Mouse (Mus musculus): ENCODE measurements around the gene Naf1. TPM values are rescaled to one million over a fixed set of nuclear protein-coding genes. Genes with fewer than 3 reads are reported as not detected.

Naf1 gene
- total RNA-seq (2015; ENCODE audit: low replicate concordance) (6.9 and 9.2 TPM in 2 replicates), total RNA-seq (2017; ENCODE audit: low replicate concordance) (2.5 and 3.7 TPM in 2 replicates)

DNA sequence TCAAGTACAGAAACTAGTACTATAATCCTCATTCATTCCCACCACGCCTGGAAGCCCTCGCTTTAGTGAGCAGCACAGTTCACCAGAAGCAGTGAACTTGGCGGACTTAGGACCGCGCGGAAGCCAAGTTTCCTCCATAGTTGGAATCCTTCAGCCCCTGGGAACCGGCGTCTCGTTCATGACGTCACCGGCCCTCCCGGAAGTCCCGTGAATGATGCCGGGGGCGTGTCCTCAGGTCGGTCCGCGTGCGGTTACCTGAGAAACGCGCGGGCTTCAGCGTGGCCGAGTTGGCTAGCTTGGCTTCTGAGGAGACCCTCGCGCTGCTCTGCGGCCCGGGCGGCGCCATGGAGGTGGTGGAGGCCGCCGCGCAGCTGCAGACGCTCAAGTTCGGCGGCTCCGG lies at the start of gene Naf1:
TSS of gene Naf1 (plus strand) at position 195 of the 400 bp plus-strand sequence.
- peak; percentile 99 for ATAC-seq (replicated peaks; ENCODE audit: low FRiP score, poor library complexity, severe bottlenecking)

DNA sequence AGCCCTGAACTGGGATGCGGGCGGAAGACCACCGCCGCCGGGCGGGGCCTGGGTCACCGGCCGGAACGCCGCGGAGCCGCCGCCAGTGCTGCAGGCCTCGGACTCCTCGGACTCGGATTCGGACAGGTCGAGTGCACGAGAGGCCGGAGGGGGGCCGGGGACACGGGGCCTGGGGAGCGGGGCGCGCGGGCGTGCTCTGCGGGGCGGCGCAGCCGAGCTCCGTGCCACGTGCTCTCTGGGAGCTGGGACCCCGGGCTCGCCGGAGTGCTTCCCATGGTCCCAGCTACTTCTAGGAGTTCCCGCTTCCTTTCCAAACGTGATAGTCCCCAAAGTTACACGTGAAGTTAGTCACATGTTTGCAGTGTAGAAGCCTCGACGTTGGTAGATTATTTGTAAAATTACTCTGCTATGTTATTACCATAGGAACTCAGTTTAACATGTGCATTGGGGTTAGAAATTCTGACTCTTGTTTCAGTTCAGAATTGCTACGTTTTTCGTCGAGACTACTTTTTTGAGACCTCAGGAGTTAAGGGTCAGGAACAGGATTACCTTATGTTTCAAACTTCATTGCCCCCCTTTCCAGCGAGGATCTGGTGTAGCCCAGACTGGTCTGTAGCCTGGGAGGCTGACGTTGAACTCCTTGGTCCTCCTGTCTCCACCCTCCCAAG lies 1.0 kb downstream of the Naf1 start:
- no peak for ATAC-seq (replicated peaks; ENCODE audit: low FRiP score, poor library complexity, severe bottlenecking)

DNA sequence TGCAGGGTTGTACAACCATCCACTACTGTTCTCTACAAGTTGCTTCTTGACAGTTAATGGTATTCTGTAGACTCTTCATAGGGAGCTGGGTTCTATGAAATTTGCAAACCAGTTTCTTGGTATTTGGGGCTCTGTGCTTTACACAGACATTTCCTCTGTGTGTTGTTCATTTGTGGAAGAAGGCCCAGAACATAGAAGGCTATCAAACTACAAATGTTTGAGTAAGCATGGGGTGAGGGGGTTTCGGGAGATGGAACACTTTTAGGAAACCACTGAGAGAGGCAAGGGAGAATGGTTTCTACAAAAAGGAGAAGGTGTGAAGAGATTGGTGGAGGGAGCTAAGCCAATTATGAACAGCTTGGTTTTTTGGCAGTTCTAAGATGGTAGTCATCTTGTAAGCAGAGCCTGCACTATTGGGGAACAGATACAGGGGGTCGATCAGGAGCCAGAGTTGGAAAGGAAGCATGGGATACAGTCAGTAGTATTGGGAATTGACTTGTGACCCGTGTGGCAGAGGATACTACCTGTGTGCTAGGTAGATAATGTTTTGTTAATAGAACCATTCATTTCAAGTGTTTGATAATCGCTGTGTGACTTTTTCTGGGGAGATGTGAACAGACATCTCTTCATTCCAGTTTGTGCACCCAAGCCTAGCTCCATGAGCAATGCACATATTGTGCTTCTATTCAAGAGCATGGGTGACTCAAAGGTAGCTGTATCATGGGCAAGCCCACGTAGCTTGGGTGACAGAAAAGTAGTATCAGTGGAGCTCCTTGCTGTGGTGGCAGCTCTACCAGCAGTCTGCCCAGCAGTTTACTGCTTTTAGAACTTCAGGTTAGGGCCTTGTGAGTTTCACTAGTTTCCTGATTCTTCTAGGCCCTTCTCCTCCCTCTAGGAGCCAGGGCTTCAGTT lies 1.8 kb downstream of the Naf1 start:
- ATAC-seq (replicated peaks; ENCODE audit: low FRiP score, poor library complexity, severe bottlenecking): no peak

DNA sequence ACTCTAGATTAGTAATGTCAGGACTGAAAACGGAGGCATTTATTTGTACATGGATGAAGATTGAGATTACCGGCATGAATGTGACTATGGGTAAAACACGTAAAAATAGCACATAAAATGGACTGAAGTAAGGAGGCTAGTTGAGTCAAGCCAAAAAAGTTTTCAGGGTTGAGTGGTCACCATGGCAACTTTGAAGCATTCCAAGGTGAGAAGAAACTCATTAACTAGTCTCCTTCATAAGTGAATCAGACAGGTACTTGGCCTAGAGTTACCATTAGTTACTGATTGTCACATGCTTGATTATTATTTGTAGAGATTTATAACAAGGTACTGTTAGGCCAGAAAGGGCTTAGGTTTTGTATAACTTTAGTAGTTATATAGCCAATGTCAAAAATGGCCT lies 3.7 kb downstream of the Naf1 start:
- ATAC-seq (replicated peaks; ENCODE audit: low FRiP score, poor library complexity, severe bottlenecking): no peak

DNA sequence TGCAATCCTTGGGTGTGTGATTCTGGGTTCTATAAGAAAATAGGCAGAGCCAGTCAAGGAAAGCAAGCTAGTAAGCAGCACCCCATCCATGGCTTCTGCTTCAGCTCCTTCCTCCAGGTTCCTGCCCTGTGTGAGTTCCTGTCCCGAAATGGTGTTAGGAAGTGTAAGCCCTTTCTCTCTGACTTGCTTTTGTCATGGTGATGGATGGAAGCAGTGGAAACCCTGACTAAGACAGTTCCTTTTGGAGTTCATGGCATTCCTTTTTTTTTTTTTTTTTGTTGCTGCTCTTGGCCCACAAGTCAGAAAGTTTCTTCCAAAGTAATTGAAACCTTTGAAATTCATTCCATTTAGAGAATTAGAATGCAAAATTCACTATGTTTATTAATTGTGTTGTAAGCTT lies 5.1 kb downstream of the Naf1 start:
- ATAC-seq (replicated peaks; ENCODE audit: low FRiP score, poor library complexity, severe bottlenecking): no peak

DNA sequence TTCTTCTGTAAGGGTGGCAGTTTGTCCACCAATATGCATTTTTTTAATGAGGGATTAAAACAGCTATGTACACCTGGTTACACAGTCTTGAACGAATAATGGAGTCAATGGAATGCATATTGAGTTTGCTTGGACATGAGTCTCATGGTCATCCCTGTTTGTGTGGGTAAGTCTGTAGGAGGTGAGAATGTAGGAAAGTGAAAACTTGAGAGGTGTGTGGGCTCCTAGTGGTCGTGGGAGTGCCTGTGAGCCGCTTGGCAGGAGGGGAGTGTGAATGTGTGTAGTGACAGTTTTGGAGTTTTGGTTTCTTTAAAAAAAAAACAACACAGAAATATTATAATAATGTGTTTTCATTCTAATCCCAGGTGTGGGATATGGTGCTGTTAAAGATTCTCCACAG lies 7.7 kb downstream of the Naf1 start:
- no peak for ATAC-seq (replicated peaks; ENCODE audit: low FRiP score, poor library complexity, severe bottlenecking)

DNA sequence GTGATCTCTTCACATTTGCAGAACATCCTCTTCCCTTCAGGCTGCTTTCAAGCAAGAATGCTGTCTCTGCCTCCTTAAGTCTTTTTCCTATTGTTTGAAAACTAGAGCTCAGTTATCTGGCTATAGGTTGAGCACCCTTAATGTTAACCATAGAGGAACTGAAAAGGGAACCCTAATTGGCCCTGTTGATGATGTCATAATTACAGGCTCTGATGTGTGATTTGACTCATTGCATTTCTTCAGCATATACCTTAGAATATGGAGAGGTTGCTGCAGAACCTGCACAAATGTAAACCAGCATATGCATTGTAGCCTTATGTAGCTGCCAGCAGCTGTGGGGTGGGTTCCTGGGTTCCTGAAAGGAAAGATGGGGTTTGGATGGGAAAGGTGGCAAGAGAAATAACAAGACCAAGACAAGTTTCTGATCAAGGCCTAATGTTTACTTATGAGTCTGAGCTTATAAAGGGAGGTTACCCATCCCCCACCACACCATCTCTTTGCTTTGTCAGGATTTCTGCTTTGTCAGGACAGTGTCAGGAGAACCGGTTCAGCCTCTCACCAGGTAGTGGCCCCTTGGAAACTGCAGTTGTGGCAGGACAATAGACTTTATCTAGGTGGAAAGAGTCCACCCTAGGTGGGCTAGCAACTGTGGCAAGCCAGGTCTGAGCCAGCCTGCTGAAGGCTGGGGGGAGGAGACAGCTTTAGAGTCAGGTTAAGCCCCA lies 9.4 kb downstream of the Naf1 start:
- no peak for ATAC-seq (replicated peaks; ENCODE audit: low FRiP score, poor library complexity, severe bottlenecking)

DNA sequence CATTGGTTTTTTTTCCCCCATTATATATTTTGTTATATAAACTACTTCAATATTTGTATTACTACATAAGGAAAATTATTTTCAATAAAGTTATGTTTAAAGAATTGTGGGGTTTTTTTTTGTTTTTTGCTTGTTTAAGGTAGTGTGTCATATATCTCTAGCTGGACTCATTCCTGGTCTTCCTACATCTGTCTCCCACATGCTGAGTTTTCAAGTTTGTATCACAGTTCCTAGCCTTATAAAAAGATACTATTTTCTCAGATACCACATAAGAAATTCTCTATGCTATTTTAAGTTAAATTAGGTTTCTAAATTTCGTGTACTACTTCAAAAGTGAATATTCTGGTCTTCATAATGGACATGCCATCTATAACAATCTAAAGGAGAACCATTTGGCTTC lies 23.8 kb downstream of the Naf1 start:
- no peak for ATAC-seq (replicated peaks; ENCODE audit: low FRiP score, poor library complexity, severe bottlenecking)

DNA sequence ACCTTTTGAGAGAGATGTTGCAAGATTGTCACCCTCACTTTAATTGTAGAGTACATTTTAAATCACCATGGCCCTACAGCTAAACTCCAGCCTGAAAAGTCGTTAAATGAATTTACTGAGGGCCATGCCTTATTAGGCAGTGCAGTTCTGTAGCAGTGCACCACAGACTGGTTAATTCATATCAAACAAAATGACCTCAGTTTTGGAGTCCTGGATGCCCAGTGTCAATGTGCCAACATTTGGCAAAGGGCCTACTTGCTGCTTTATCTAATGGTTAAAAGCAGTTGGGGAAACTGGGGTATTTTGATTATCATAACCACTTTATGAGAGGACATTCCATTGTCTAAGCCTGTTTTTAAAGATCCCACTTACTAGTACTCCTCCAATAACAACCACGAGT lies 31.9 kb downstream of the Naf1 start:
- no peak for ATAC-seq (replicated peaks; ENCODE audit: low FRiP score, poor library complexity, severe bottlenecking)

DNA sequence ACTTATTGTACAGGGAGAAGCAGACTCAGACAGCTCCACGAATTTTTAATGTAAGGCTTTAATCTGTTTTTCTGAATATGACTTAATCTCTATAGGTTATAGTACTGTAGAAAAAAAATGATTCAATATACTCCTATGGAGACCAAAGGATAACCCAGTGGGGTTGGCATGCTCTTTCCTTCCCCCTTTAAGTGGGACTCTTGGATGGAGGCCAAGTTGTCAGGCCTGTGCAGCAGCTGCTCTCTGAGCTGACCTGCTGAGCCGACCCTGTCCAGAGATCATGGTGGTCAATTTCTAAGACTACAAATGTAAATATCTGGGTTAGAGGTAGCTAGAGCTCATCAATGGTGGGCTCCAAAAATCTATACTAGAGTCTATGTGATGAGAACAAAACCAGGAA lies 45.0 kb downstream of the Naf1 start:
- no peak for ATAC-seq (replicated peaks; ENCODE audit: low FRiP score, poor library complexity, severe bottlenecking)

DNA sequence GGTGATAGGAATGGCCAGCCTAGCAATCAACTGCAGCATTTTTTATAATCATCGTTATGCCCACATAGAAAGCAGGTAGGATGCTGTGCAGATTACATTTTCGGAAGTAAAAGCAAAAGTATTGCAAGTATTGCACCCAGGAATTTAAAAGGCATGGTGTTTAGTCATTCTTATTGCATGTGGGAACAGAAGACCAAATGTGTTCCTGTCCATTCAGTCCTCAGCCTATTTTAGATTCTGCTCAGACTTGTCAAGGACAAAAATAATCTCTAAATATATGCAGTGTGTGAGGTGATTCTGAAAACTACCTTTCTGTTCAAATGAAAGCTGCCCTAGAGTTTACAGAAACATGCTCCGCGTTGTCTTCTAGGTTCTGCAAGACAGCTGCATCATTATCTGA lies 45.5 kb downstream of the Naf1 start:
- no peak for ATAC-seq (replicated peaks; ENCODE audit: low FRiP score, poor library complexity, severe bottlenecking)

DNA sequence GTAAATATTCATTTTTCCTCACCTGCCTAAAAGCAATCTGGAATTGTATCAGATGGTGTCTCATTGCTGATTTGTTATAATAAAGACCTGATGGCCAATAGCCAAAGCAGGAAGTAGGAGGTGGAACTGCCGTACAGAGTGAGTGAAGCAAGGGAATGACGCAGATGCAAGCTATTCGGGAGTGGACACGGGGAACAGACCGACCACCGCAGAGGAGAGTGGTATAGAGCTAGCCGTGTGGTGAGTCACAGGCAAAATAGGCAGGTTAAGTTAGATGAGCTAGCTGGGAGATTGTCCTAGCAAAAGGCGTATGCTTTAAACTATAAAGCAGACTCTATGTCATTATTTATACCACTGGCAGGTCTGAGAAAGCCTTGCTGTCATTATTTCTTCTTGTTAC lies 46.1 kb downstream of the Naf1 start:
- no peak for ATAC-seq (replicated peaks; ENCODE audit: low FRiP score, poor library complexity, severe bottlenecking)

DNA sequence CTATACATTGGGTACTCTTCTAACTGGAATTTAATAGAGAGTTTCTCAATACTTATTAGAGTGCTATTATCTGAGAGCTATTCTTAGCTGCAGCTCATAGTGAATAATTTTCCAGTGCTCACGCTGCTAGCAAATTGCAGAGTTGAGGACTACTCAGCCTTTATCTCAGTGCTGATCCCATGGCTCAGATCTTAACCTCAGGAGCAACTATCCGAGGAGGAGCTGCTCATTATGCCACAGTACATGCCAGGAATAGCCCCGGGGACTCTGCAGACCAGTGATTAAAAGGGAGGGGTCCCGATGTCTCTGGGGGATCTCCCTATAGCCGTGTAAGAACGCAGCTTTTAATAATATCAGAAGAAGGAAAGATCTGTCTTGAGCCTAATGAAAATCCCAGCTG lies 50.7 kb downstream of the Naf1 start:
- no peak for ATAC-seq (replicated peaks; ENCODE audit: low FRiP score, poor library complexity, severe bottlenecking)

DNA sequence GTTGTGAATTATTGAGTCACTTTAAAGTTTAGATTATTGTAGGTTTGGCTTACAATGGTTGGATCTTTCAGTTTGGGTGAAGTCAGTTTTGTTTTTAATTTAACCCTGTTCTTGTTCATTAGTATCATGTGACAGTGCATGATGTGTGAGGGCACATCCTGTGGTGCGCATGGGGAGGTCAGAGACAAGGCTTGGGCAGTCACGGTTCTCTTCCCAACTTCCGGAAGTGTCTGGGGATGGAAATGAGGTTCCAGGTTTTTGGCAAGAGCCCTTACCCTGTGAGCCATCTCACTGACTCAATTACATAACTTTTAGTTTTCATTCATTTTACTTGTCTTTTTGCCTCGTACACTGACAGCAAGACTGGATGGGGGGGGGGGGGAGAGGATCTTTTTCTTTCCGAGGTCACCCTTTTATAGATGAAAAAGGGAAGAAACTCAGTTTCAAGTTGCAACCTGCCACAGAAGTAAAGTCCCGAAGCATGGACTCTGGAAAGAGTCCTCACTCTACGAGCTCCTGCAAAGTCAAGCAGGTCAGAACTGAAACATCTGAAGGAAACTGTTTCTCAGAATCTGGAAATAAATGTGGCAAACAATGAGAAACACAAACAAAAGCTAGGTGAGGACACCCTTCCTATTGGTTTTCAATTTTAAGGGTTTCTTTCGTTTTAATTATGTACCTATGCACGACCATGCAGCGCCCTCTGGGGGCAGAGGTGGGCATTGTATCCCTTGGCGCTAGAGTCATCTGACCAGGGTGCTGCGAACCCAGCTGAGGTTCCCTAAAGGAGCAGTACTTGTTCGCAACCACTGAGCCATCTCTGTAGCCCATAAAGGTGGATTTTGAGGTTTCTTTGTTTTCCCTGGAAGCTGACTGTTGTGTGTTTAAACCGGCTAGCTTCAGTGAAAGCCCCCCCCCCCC lies 53.9 kb downstream of the Naf1 start:
- ATAC-seq (replicated peaks; ENCODE audit: low FRiP score, poor library complexity, severe bottlenecking): no peak

DNA sequence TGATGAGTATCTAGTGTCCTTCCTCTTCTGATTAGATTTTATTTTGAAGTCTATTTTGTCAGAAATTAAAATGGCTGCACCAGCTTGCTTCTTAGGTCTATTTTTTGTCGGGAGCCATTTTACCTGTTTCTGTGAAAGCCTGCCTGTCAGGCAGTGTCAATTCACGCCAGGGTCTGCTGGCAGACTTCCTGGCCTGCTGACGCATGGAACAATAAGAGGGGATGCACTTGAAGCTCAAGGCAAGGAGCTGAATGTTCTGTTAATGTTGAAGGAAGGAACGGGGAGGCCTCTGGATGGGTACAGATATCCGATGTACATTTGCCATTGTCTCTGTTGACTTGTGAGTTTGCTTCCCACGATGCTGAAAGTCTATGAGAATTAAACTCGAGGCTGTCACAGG lies 56.0 kb downstream of the Naf1 start:
- no peak for ATAC-seq (replicated peaks; ENCODE audit: low FRiP score, poor library complexity, severe bottlenecking)

DNA sequence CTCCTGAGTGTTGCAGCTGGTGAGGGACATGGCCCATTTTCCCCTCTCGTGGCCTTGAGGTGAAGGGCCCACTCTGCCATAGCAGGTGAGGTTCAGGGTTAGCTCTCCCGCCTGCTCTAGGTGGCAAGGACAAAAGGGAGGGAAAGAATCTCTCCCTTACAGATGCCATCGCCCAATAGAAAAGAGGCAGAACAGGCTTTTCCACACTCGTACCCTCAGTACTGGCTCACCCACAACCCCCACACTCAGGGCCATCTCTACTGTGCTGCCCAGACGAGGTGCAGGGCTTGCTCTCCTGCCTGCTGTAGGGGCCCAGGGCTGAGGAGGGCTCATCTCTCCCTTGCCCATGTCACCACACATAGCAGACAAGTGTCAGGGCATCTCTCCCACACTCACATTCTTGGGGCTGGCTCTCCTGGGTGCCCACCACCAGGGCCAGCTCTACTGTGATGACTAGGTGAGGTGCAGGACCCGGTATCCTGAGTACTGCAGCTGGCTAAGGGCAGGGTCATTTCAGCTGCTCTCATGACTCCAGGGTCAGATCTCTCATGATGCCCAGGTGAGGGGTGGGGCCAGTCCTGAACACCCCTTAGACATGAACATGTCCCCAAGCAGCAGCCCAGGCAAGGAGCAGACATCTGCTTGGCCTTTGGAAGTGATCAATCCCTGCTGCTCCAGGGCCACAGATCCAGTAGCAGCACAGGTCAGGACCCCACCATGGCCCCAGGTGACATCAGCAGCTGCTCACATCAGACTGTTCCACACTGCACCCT lies 57.9 kb downstream of the Naf1 start:
- no peak for ATAC-seq (replicated peaks; ENCODE audit: low FRiP score, poor library complexity, severe bottlenecking)

DNA sequence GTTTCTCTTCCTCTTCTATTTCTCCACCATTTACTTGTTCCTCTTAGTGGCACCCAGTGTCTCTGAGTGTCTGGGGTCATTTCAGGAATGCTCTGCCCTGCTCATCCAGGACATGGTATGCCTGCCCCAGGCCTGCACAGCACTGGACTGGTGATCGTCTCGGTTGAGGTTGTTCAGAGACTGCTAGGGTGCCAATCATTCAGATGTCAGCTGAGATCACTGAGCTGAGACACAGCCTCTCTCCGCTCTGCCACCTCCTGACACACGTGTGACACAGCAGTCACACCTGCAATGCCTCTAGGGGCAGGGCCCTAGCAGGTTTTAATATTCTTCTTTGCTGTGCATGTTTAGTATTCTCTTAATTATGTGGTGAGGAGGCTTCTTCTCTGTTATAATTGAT lies 58.5 kb downstream of the Naf1 start:
- no peak for ATAC-seq (replicated peaks; ENCODE audit: low FRiP score, poor library complexity, severe bottlenecking)

DNA sequence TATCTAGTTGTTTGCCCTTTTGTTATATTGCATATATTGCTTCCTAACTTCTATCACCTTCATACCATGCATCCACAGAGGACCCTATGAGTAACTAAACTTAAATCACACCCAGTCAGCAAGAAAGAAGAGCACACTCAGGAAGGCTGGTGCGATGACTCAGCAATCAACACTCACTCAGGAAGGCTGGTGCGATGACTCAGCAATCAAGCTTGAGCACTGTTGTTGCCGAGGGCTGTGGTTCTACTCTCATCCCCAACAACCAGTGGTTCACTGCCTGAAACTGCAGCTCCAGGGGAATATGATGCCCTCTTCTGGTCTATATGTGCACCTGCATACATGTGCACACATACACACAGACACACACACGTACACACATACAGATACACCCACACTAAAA lies 73.7 kb downstream of the Naf1 start:
- ATAC-seq (replicated peaks; ENCODE audit: low FRiP score, poor library complexity, severe bottlenecking): no peak

DNA sequence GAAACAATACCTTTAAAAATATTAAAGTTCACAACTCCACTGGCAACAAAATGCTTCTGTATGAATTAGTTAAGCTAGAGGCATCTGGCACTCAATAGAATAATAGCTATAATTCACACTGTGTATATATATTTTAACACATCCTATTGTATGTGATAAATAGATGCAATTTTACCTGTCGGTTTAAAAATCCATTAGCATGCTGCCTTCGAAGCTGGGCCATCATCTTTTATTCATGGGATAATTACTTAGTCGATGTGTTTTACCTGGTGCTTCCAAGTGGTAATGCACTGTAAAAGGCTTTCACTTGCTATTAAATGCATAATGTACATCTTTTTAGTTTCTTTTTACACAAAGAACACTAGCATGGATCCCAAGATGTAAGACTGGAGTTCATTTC lies 76.2 kb downstream of the Naf1 start:
- ATAC-seq (replicated peaks; ENCODE audit: low FRiP score, poor library complexity, severe bottlenecking): no peak
